Mouse (Mus musculus) thymus, adult 2 months (tissue): ENCODE results near the gene Olfr1022. TPM values are rescaled to one million over a fixed set of nuclear protein-coding genes. Genes with fewer than 3 reads are reported as not detected.

Experiments
- DNase-seq: peaks from one replicate; pipeline ENCODE4 v3.0.0; 2021
- H3K27ac ChIP-seq: fragments of 200-500 bp; 2 replicates; pipeline ENCODE4 v1.5.1; 2012; ENCODE audit warnings: low read length, control low read depth; ENCODE audit not compliant: control insufficient read depth, insufficient read depth
- H3K27me3 ChIP-seq: fragments of 200-500 bp; 2 replicates; pipeline ENCODE4 v1.6.1; 2012; ENCODE audit warnings: mild to moderate bottlenecking, low read length, moderate library complexity, mixed read lengths; ENCODE audit not compliant: control insufficient read depth, insufficient read depth
- H3K36me3 ChIP-seq: fragments of 200-500 bp; 2 replicates; pipeline ENCODE4 v1.6.1; 2012; ENCODE audit warnings: mild to moderate bottlenecking, low read length, moderate library complexity; ENCODE audit not compliant: control insufficient read depth, insufficient read depth
- H3K4me1 ChIP-seq: fragments of 200-500 bp; replicated peaks from 2 replicates; pipeline ENCODE4 v1.6.1; 2012; ENCODE audit warnings: low read length; ENCODE audit not compliant: control insufficient read depth, insufficient read depth
- H3K4me3 ChIP-seq: fragments of 200-500 bp; 2 replicates; pipeline ENCODE4 v1.5.1; 2012; ENCODE audit warnings: mild to moderate bottlenecking, low read length, control low read depth, moderate library complexity; ENCODE audit not compliant: control insufficient read depth, insufficient read depth
- CTCF ChIP-seq: fragments of 200-500 bp; IDR thresholded peaks from 2 replicates; pipeline ENCODE4 v1.5.1; 2012; ENCODE audit warnings: mild to moderate bottlenecking, control low read depth, low read length, moderate library complexity, borderline replicate concordance; ENCODE audit not compliant: control insufficient read depth, poor library complexity, insufficient read depth; ENCODE audit errors: extremely low read depth
- POLR2A ChIP-seq: fragments of 200-500 bp; IDR thresholded peaks from 2 replicates; pipeline ENCODE4 v1.6.1; 2012; ENCODE audit warnings: mild to moderate bottlenecking, low read length, control low read depth, moderate library complexity; ENCODE audit not compliant: control insufficient read depth, poor library complexity, insufficient read depth; ENCODE audit errors: extremely low read depth
- WGBS: fragments of 180-500 bp; shearing (Covaris S2); methylation state at CpG from one replicate; pipeline ENCODE4 v1.1.7; 2018; 5-methylcytosine and 5-hydroxymethylcytosine counted together
- polyA plus RNA-seq: library from polyadenylated mRNA; depleted of rRNA; stranded (reverse); fragments of >200 nt; gene quantifications from 2 replicates; pipeline ENCODE4 v1.2.3, GENCODE M21; 2012; rRNA removed

Olfr1022 gene
- polyA plus RNA-seq, result not detected in 2 replicates

DNA sequence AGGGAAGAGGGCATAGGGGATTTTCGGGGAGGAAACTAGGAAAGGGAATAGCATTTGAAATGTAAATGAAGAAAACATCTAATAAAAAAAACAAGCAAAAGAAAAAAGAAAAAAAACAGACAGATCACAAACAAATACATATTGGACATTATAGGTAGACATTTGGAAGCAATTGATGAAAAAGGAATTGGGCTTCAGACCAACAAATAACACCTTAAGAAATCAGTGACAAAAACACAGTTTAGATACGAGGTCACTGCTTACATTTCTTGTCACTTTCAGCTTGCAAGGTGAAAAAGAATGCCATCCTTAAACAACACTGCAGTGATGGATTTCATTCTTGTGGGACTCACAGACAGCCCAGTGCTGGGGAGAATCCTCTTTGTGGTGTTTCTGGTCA, at the start of gene Olfr1022:
TSS of gene Olfr1022 (plus strand) at position 301 of the 400 bp plus-strand sequence.
- H3K4me1 ChIP-seq, result no peaks in the 10 kb centered on the region
- TF ChIP-seq CTCF (no peak), POLR2A (no peak)
- no peaks in the 10 kb centered on the region for H3K27me3 ChIP-seq
- no peaks in the 10 kb centered on the region for H3K36me3 ChIP-seq
- no peak for DNase-seq
- H3K4me3 ChIP-seq, result no peak within 1 kb of the TSS
- 68% methylated on average over 2 of the region's 2 CpGs for WGBS
- H3K27ac ChIP-seq, result no peak within 1 kb of the TSS

DNA sequence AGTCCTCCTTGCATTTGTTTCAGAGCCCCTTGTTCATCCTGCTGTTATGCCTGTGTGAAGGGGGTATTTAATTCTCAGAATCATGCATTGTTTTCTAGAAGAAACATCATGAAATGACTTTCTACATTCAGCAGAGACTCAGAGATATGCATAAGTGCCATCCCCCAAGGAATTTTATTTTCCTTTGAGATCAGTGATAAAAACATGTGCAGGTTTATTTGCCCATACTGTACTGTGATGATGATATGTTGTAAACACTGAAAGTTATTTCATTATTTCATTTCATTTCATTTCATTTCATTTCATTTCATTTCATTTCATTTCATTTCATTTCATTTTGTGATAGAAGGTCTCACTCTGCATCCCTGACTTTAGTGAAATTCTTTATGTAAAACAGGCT, 23.0 kb upstream of the Olfr1022 start, which contains the start of gene Olfr1019:
TSS of gene Olfr1019 (minus strand) at position 101 of the 400 bp plus-strand sequence.
- Histone ChIP-seq H3K27me3 (no peaks in the 10 kb centered on the region), H3K36me3 (no peaks in the 10 kb centered on the region), H3K4me1 (no peaks in the 10 kb centered on the region), H3K27ac (no peak within 1 kb of the TSS), H3K4me3 (no peak within 1 kb of the TSS)
- no peak for TF ChIP-seq POLR2A
- TF ChIP-seq CTCF, result no peak
- DNase-seq, result no peak

DNA sequence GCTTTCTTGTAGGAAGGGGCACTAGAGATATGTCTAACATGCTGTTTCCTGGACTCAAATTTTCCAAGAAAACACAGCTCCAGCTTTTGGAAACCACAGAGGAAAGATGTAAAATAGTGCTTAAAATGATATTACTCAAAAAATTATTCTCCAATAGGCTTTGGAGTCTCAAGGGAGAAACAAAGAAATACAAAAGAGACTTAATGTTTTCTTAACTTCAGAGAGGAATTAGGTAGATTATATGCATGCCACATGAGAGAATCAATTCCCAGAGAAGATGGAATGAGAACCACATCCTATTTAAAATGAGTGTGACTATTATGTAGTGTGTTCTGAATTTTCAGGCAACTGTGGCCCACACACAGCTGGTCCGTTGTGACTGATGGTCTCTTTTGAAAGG, 21.7 kb upstream of the Olfr1022 start, which contains the start of gene Olfr1020:
TSS of gene Olfr1020 (plus strand) at position 301 of the 400 bp plus-strand sequence.
- Histone ChIP-seq H3K4me1 (no peaks in the 10 kb centered on the region), H3K4me3 (no peak within 1 kb of the TSS), H3K27me3 (no peaks in the 10 kb centered on the region), H3K36me3 (no peaks in the 10 kb centered on the region), H3K27ac (no peak within 1 kb of the TSS)
- WGBS, result 87% methylated on average over 1 of the region's 1 CpGs
- TF ChIP-seq CTCF (no peak), POLR2A (no peak)
- no peak for DNase-seq

DNA sequence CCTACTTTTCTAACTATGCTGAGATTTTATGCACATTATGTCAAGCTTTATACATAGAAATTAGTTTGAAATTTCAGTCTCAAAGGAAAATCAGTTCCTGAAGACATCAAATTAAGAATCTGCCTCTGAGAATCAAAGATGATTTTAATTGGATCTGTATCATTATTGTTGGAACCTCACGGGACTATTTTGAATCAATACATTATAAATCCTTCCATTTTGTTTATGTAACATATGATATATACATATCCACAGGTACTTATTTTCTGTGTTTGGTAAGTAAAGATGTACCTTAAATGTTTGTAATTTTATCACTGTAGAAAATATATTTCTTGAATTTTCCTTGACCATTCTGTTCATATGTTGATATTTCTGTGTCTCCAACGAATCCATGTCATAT, 16.9 kb downstream of the Olfr1022 start, which contains the start of gene Olfr1023:
TSS of gene Olfr1023 (plus strand) at position 301 of the 400 bp plus-strand sequence.
- H3K36me3 ChIP-seq, result no peaks in the 10 kb centered on the region
- H3K27me3 ChIP-seq, result no peaks in the 10 kb centered on the region
- DNase-seq, result no peak
- WGBS, result 70% methylated on average over 2 of the region's 2 CpGs
- H3K4me1 ChIP-seq, result no peaks in the 10 kb centered on the region
- no peak within 1 kb of the TSS for H3K4me3 ChIP-seq
- TF ChIP-seq POLR2A (no peak), CTCF (no peak)
- no peak within 1 kb of the TSS for H3K27ac ChIP-seq

DNA sequence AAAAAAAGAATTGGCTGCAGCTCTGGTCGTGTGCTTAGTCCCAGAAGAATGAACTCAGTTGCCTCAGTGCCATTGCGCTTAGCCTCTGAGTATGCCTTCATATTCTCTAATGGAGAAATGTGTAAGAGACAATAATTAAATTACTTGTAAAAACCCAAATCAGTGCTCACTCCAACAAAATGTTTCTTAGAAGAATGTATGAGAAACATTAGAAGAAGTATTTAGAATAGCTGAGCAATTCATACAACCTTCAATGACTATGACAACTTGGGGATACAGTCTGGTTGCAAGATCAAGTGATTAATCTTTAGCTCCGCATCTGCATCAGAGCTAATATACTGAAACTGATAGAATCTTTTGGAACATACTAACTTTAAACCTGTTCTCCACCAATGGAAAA, 36.6 kb downstream of the Olfr1022 start, which contains the start of gene Olfr1024:
TSS of gene Olfr1024 (minus strand) at position 101 of the 400 bp plus-strand sequence.
- H3K4me3 ChIP-seq, result no peak within 1 kb of the TSS
- WGBS, result 89% methylated on average over 3 of the region's 3 CpGs
- no peaks in the 10 kb centered on the region for H3K4me1 ChIP-seq
- TF ChIP-seq POLR2A, result no peak
- H3K27me3 ChIP-seq, result no peaks in the 10 kb centered on the region
- H3K27ac ChIP-seq, result no peak within 1 kb of the TSS
- no peaks in the 10 kb centered on the region for H3K36me3 ChIP-seq
- no peak for DNase-seq

DNA sequence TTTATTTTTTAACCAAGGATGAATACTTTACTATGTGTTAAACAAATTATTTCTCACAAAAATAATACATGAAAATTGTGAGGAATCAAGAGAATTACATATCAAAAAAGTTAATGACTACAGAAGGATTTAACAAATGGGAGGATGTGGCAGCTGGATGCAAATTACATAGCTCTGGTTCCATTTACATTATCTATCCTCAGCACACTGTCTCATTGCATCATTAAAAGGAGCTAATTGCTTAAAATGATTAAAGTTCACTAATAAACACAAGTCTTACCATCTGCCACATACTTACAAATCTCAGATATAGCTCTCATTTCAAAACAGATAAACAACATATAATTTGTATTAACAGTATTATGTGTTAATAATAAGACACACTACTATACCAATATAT, 44.8 kb downstream of the Olfr1022 start:
- no peaks in the 10 kb centered on the region for H3K27me3 ChIP-seq
- H3K4me1 ChIP-seq, result no peaks in the 10 kb centered on the region
- no peak overlapping the region for H3K4me3 ChIP-seq
- no peak for TF ChIP-seq CTCF
- TF ChIP-seq POLR2A, result no peak
- DNase-seq, result no peak
- H3K36me3 ChIP-seq, result no peaks in the 10 kb centered on the region
- H3K27ac ChIP-seq, result no peak overlapping the region

DNA sequence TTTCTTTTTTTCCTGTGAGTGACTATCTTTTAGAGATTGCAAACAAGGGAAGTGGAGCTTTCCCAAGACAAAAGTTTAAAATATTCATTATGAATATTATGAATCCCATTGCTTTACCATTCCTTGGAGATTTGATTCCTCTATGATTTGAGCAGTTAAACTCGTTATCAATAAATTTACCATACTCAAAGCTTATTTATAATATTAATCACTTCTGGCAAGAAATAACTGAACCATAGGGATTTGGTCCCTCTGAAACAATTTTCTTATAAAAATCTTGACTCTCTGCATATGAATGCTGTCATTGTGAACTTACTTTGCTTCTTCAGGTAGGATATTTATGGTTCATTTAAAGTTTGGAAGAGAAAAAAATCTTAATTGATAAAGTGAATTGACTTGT, 46.5 kb downstream of the Olfr1022 start, which contains the start of gene Olfr1025-ps1:
TSS of gene Olfr1025-ps1 (plus strand) at position 301 of the 400 bp plus-strand sequence.
- DNase-seq, result no peak
- no peaks in the 10 kb centered on the region for H3K36me3 ChIP-seq
- H3K4me1 ChIP-seq, result no peaks in the 10 kb centered on the region
- no peak within 1 kb of the TSS for H3K4me3 ChIP-seq
- TF ChIP-seq POLR2A (no peak), CTCF (no peak)
- no peak within 1 kb of the TSS for H3K27ac ChIP-seq
- H3K27me3 ChIP-seq, result no peaks in the 10 kb centered on the region
- 65% methylated on average over 1 of the region's 1 CpGs for WGBS

Other genes starting within 250 kb of the Olfr1022 start
- gene Olfr1002, start 217.9 kb upstream of the Olfr1022 start, polyA plus RNA-seq, result not detected in 2 replicates
- not detected in 2 replicates for gene Olfr154, start 204.1 kb upstream of the Olfr1022 start, polyA plus RNA-seq
- gene Olfr1006, start 189.8 kb upstream of the Olfr1022 start, polyA plus RNA-seq, result not detected in 2 replicates
- not detected in 2 replicates for gene Olfr1008, start 179.2 kb upstream of the Olfr1022 start, polyA plus RNA-seq
- not detected in 2 replicates for gene Olfr1009, start 153.2 kb upstream of the Olfr1022 start, polyA plus RNA-seq
- gene Olfr1012, start 105.8 kb upstream of the Olfr1022 start, polyA plus RNA-seq, result not detected in 2 replicates
- not detected in 2 replicates for gene Olfr1013, start 101.5 kb upstream of the Olfr1022 start, polyA plus RNA-seq
- not detected in 2 replicates for gene Olfr1014, start 95.9 kb upstream of the Olfr1022 start, polyA plus RNA-seq
- gene Olfr1015, start 86.6 kb upstream of the Olfr1022 start, polyA plus RNA-seq, result not detected in 2 replicates
- gene Olfr1016, start 66.0 kb upstream of the Olfr1022 start, polyA plus RNA-seq, result not detected in 2 replicates
- not detected in 2 replicates for gene Olfr1018, start 50.1 kb upstream of the Olfr1022 start, polyA plus RNA-seq
- not detected in 2 replicates for gene Olfr1019, start 23.1 kb upstream of the Olfr1022 start, polyA plus RNA-seq
- gene Olfr1020, start 21.6 kb upstream of the Olfr1022 start, polyA plus RNA-seq, result not detected in 2 replicates
- not detected in 2 replicates for gene Olfr1023, start 17.0 kb downstream of the Olfr1022 start, polyA plus RNA-seq
- gene Olfr1024, start 36.5 kb downstream of the Olfr1022 start, polyA plus RNA-seq, result not detected in 2 replicates
- gene Olfr1025-ps1, start 46.6 kb downstream of the Olfr1022 start, polyA plus RNA-seq, result not detected in 2 replicates
- not detected in 2 replicates for gene Olfr1026, start 53.0 kb downstream of the Olfr1022 start, polyA plus RNA-seq
- gene Olfr1028, start 81.8 kb downstream of the Olfr1022 start, polyA plus RNA-seq, result not detected in 2 replicates
- gene Olfr1029, start 105.3 kb downstream of the Olfr1022 start, polyA plus RNA-seq, result not detected in 2 replicates
- gene Olfr1030, start 110.7 kb downstream of the Olfr1022 start, polyA plus RNA-seq, result not detected in 2 replicates
- not detected in 2 replicates for gene Olfr1031, start 121.7 kb downstream of the Olfr1022 start, polyA plus RNA-seq
- gene Olfr1032, start 136.9 kb downstream of the Olfr1022 start, polyA plus RNA-seq, result not detected in 2 replicates
- gene Olfr1033, start 152.0 kb downstream of the Olfr1022 start, polyA plus RNA-seq, result 0.39 and 0.56 TPM in 2 replicates
- gene Olfr1034, start 177.3 kb downstream of the Olfr1022 start, polyA plus RNA-seq, result 0.04 TPM in 2 replicates
- not detected in 2 replicates for gene Olfr1036, start 205.4 kb downstream of the Olfr1022 start, polyA plus RNA-seq
- not detected in 2 replicates for gene Olfr1037, start 218.8 kb downstream of the Olfr1022 start, polyA plus RNA-seq